In the genomic region with DNA sequence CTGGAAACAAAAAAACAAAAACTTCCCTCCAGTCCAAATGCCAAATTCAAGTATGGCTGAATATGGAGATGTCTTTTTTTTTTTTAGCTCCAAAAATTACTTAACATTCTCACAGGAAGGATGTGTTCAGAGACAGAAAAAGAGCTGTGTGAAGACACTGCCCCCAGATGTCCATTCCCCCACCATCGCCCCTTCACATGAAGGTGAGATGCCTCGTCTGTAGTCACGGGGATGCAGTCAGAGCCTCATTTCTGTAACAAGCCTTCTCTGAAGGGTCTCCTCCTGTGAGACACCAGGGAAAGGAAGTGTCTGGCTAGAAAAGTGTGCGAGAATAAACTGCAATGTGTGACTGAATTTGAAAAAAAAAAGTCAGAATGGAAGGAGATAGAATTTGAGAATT, we compare ENCODE assay signal across 21 mouse cellular contexts. TPM values are rescaled to one million over a fixed set of nuclear protein-coding genes. Genes with fewer than 3 reads are reported as not detected.
DNase-seq lines count a peak whose midpoint lies in the region; TF ChIP-seq lines count a peak whose summit lies in the region.
"Had no signal": no experiment of that assay in that cellular context is flagged by ENCODE, and none has a peak within 500 bp of the region (broad histone marks: within the 10 kb centered on the region; RNA-seq: fewer than 3 reads in every experiment).

No protein-coding gene starts in this region.

- H3K4me2 ChIP-seq in CH12.LX (ENCODE audit: insufficient read depth, low read depth, poor library complexity, severe bottlenecking) = no peak overlapping the region
- H3K4me2 ChIP-seq: embryonic facial prominence, embryonic 15.5 days; hindbrain, embryonic 13.5 days had no signal

- no peaks in the 10 kb centered on the region for H3K27me3 ChIP-seq in CH12.LX (replicated peaks)
- H3K27me3 ChIP-seq: embryonic facial prominence, embryonic 15.5 days; hindbrain, embryonic 13.5 days; Patski had no signal

- peaks cover 2 to 23% of the 10 kb centered on the region in 2 experiments; a peak in 2 of 4 replicates for H3K4me1 ChIP-seq in CH12.LX (ENCODE audit: control insufficient read depth in 1 of 2, insufficient read depth in 2 of 2)

- in situ Hi-C loops in CH12.LX (cut with MboI; ENCODE audit: low pct_ligation_motif_present, low pct_unique_long_range_greater_than_20kb, low sequenced_read_pairs) = no loop called here

- H3K9me3 ChIP-seq in CH12.LX (replicated peaks; ENCODE audit: low read length) = no peaks in the 10 kb centered on the region
- H3K9me3 ChIP-seq: embryonic facial prominence, embryonic 15.5 days; forebrain, embryonic 10.5 days; heart, embryonic 10.5 days; hindbrain, embryonic 13.5 days had no signal

- H3K9ac ChIP-seq in CH12.LX (ENCODE audit: insufficient read depth, low read depth) = no peak overlapping the region
- H3K9ac ChIP-seq: embryonic facial prominence, embryonic 15.5 days; hindbrain, embryonic 13.5 days had no signal

- H3K4me3 ChIP-seq in left cerebral cortex, adult 2 months = no peak overlapping the region
- H3K4me3 ChIP-seq in CH12.LX (replicated peaks in 1 of 3; ENCODE audit: low read depth in 2 of 3, low read length in 2 of 3, poor library complexity in 1 of 3) = no peak overlapping the region
- H3K4me3 ChIP-seq: embryonic facial prominence, embryonic 15.5 days; erythroblast, embryonic 14.5 days; forebrain, embryonic 10.5 days; heart, embryonic 10.5 days; hindbrain, embryonic 13.5 days had no signal

- DNase-seq in frontal cortex, postnatal 36 days (ENCODE audit: low spot score in 2 of 2) = peak; percentile 45 to 50
- DNase-seq in frontal cortex, postnatal 10 days (ENCODE audit: low spot score in 2 of 2) = no peak
- no peak for DNase-seq in left cerebral cortex, adult 2 months (ENCODE audit: extremely low spot score in 1 of 2, low spot score in 2 of 2)
- DNase-seq in left cerebral cortex, adult 9 months (ENCODE audit: low spot score in 2 of 2) = no peak
- no peak for DNase-seq in CH12.LX (ENCODE audit: extremely low read depth)
- DNase-seq in left cerebral cortex, postnatal 14 days (ENCODE audit: low spot score in 2 of 2) = peak; percentile 36 to 64
- DNase-seq in heart, adult 11 months = no peak
- DNase-seq in lung, postnatal 25 days (ENCODE audit: low spot score) = no peak
- DNase-seq: adrenal gland, postnatal 14 days; cerebellum, adult 2 months; cerebellum, postnatal 10 days; gastrocnemius, postnatal 36 days; heart, adult 18-20 months; heart, postnatal 10 days had no signal

- peak; percentile 17; the same call in 1 of the 2 replicates for TF ChIP-seq RAD21 in CH12.LX (IDR thresholded peaks at IDR 0.05; ENCODE audit: low read depth, low read length)

- TF ChIP-seq POLR2A in CH12.LX (IDR thresholded peaks at IDR 0.05; ENCODE audit: low read depth, low read length) = no peak

- H3K27ac ChIP-seq in left cerebral cortex, adult 2 months = peak overlapping the region; percentile 38; the same call in 1 of the 2 replicates
- no peak overlapping the region for H3K27ac ChIP-seq in CH12.LX (ENCODE audit: insufficient read depth, low read depth)
- H3K27ac ChIP-seq: embryonic facial prominence, embryonic 15.5 days; forebrain, embryonic 10.5 days; heart, embryonic 10.5 days; hindbrain, embryonic 13.5 days; hindbrain, postnatal 0 days had no signal

- no peaks in the 10 kb centered on the region for H3K36me3 ChIP-seq in CH12.LX (replicated peaks in 1 of 2; ENCODE audit: control insufficient read depth in 1 of 2, insufficient read depth in 1 of 2, low read length in 1 of 2)
- H3K36me3 ChIP-seq: embryonic facial prominence, embryonic 15.5 days; forebrain, embryonic 10.5 days; heart, embryonic 10.5 days; hindbrain, embryonic 13.5 days had no signal

- dilution Hi-C loops in CH12.LX (cut with MboI; ENCODE audit: extremely low pct_ligation_motif_present, extremely low pct_unique_long_range_greater_than_20kb, low sequenced_read_pairs) = loop anchor here (25.0 kb wide), 1 partner anchor 91 kb away; no protein-coding TSS in a partner anchor

- TF ChIP-seq EP300 in CH12.LX (IDR thresholded peaks at IDR 0.05; ENCODE audit: low read length) = no peak

- intact Hi-C loops in left cerebral cortex, adult 2 months (cut with DNase I) = loop anchor here (5.0 kb wide), 1 partner anchor 39 kb away; no protein-coding TSS in a partner anchor
- intact Hi-C loops in left cerebral cortex, postnatal 14 days (cut with DNase I) = no loop called here

- no peak for TF ChIP-seq CTCF in left cerebral cortex, adult 2 months (IDR thresholded peaks at IDR 0.05)
- TF ChIP-seq CTCF in CH12.LX (conservative IDR thresholded peaks at IDR 0.05 in 1 of 2, IDR thresholded peaks at IDR 0.05 in 1 of 2; ENCODE audit: low read depth in 2 of 2, low read length in 2 of 2) = peak in 1 of 2 experiments; percentile 25; a peak in 1 of 4 replicates

- no peaks in the 10 kb centered on the region for H3K79me2 ChIP-seq in CH12.LX (replicated peaks; ENCODE audit: control insufficient read depth, extremely low read depth, insufficient read depth, poor library complexity, severe bottlenecking)

TF ChIP-seq in CH12.LX, 34 proteins besides CTCF, POLR2A, EP300 and RAD21:
- TF ChIP-seq ZNF384 (IDR thresholded peaks at IDR 0.05; ENCODE audit: low read depth, low read length) (peak; percentile 42), CHD2 (IDR thresholded peaks at IDR 0.05; ENCODE audit: low read length) (no peak)

RNA-seq across cellular contexts. Expression of a gene that starts 53.1 kb away (rescaled TPM):
- 10 to 100 TPM; 45.5 to 56.0 TPM for total RNA-seq in left cerebral cortex, adult 2 months (2021)
- total RNA-seq in CH12.LX (2012; rRNA removed) = 7.7 and 8.1 TPM in 2 replicates
- total RNA-seq in CH12.LX (2014; rRNA removed) = 2.2 and 2.7 TPM in 2 replicates
- 3.5 and 3.8 TPM in 2 replicates for polyA plus RNA-seq in CH12.LX (2012; ENCODE audit: insufficient read length, low read depth)
- 10 to 100 TPM; 29.3 to 37.6 TPM for total RNA-seq in left cerebral cortex, postnatal 14 days (2021)
- polyA plus RNA-seq: erythroblast, embryonic 14.5 days had no signal

Comparison
In these comparisons a context has a peak if more than half of its experiments do, and no peak if none do; other contexts are left out.
1. DNase-seq: peak in frontal cortex, postnatal 36 days (2 of 2) and left cerebral cortex, postnatal 14 days (2 of 2); none in frontal cortex, postnatal 10 days (0 of 2), left cerebral cortex, adult 2 months (0 of 2), left cerebral cortex, adult 9 months (0 of 2), CH12.LX (single experiment), heart, adult 11 months (single experiment) and lung, postnatal 25 days (single experiment).